Mouse (Mus musculus) megakaryocyte, embryonic 14.5 days (primary cell): Measurements from ENCODE around the gene Cnksr3.

Source experiments
- FLI1 ChIP-seq: IDR thresholded peaks from 2 replicates; pipeline ENCODE4 v1.6.1; 2012; ENCODE audit warnings: low read length, inconsistent platforms, mixed read lengths
- GATA1 ChIP-seq: IDR thresholded peaks from 3 replicates; pipeline ENCODE4 v1.6.1; 2012; ENCODE audit warnings: mixed read lengths, low read length, inconsistent platforms, borderline replicate concordance

DNA sequence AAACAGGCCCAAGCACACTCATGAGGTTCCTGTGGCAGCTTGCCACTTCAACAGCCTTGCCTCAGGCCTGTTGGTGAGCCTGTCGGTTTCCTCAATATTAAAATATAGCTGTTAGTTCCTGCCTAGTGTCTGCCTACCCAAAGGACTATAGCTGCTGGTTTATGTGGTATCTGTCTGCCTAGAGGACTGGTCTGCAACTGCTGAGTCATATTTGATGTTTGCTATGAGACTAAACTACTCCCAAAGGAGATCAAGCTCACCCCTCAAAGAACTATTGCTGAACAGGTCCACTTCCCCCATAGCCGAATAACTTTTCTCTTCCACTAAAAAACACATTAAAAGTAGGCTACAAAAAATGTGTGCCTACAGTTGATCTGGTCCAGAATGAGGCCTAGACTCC is 137.8 kb downstream of the Cnksr3 start:
- TF ChIP-seq GATA1: no peak
- TF ChIP-seq FLI1: no peak
